Mouse (Mus musculus): Measurements from ENCODE around the gene Fryl.

Gene Fryl

GRCm38 (mm10) chr5:73114878-73115277 lies 141.5 kb downstream of the Fryl start:
- DNase-seq (ENCODE audit: low read depth, low spot score) = peak; percentile 33

- DNase-seq (ENCODE audit: low read depth, low spot score) = no peak
Measured at GRCm38 (mm10) chr5:73112331-73112730, 144.1 kb downstream of the Fryl start.

GRCm38 (mm10) chr5:73103657-73104056 lies 152.8 kb downstream of the Fryl start:
- no peak for DNase-seq (ENCODE audit: low read depth, low spot score)

GRCm38 (mm10) chr5:73102342-73102989 lies 154.0 kb downstream of the Fryl start:
- no peak for DNase-seq (ENCODE audit: low read depth, low spot score)

GRCm38 (mm10) chr5:73092236-73092635 lies 164.2 kb downstream of the Fryl start:
- peak; percentile 61 for DNase-seq (ENCODE audit: low read depth, low spot score)

- DNase-seq (ENCODE audit: low read depth, low spot score) = no peak
Measured at GRCm38 (mm10) chr5:73089158-73089557, 167.3 kb downstream of the Fryl start.

- no peak for DNase-seq (ENCODE audit: low read depth, low spot score)
Measured at GRCm38 (mm10) chr5:73081496-73081895, 174.9 kb downstream of the Fryl start.

- no peak for DNase-seq (ENCODE audit: low read depth, low spot score)
Measured at GRCm38 (mm10) chr5:73079801-73080200, 176.6 kb downstream of the Fryl start.

- DNase-seq (ENCODE audit: low read depth, low spot score) = peak; percentile 81
Measured at GRCm38 (mm10) chr5:73071319-73071718, 185.1 kb downstream of the Fryl start.

- no peak for DNase-seq (ENCODE audit: low read depth, low spot score)
Measured at GRCm38 (mm10) chr5:73066946-73067345, 189.5 kb downstream of the Fryl start.

GRCm38 (mm10) chr5:73063768-73064669 lies 192.4 kb downstream of the Fryl start:
- no peak for DNase-seq (ENCODE audit: low read depth, low spot score)

- no peak for DNase-seq (ENCODE audit: low read depth, low spot score)
Measured at GRCm38 (mm10) chr5:73061506-73062155, 194.8 kb downstream of the Fryl start.

- no peak for DNase-seq (ENCODE audit: low read depth, low spot score)
Measured at GRCm38 (mm10) chr5:73056937-73057336, 199.5 kb downstream of the Fryl start.

- no peak for DNase-seq (ENCODE audit: low read depth, low spot score)
Measured at GRCm38 (mm10) chr5:73056457-73056856, 200.0 kb downstream of the Fryl start.

- DNase-seq (ENCODE audit: low read depth, low spot score) = no peak
Measured at GRCm38 (mm10) chr5:73053933-73054332, 202.5 kb downstream of the Fryl start.

- no peak for DNase-seq (ENCODE audit: low read depth, low spot score)
Measured at GRCm38 (mm10) chr5:73047651-73048245, 208.7 kb downstream of the Fryl start.

GRCm38 (mm10) chr5:73044055-73044454 lies 212.4 kb downstream of the Fryl start:
- peak; percentile 15 for DNase-seq (ENCODE audit: low read depth, low spot score)

- no peak for DNase-seq (ENCODE audit: low read depth, low spot score)
Measured at GRCm38 (mm10) chr5:73032481-73032880, 223.9 kb downstream of the Fryl start.

- DNase-seq (ENCODE audit: low read depth, low spot score) = no peak
Measured at GRCm38 (mm10) chr5:73028646-73029045, 227.8 kb downstream of the Fryl start.

GRCm38 (mm10) chr5:73023801-73024200 lies 232.6 kb downstream of the Fryl start:
- no peak for DNase-seq (ENCODE audit: low read depth, low spot score)

GRCm38 (mm10) chr5:73014745-73015144 lies 241.7 kb downstream of the Fryl start:
- DNase-seq (ENCODE audit: low read depth, low spot score) = no peak
